Mouse (Mus musculus) CH12.LX (cell line): ENCODE measurements around the gene 5730522E02Rik. TPM values are rescaled to one million over a fixed set of nuclear protein-coding genes. Genes with fewer than 3 reads are reported as not detected.

Experiments
- DNase-seq: peaks from one replicate; pipeline ENCODE4 v3.0.0-alpha.2; 2013; ENCODE audit errors: extremely low read depth
- H3K27ac ChIP-seq: 2 replicates; pipeline ENCODE4 v1.5.1; 2012; ENCODE audit warnings: low read depth, mild to moderate bottlenecking, control low read depth, moderate library complexity; ENCODE audit not compliant: insufficient read depth
- H3K27me3 ChIP-seq: replicated peaks from 2 replicates; pipeline ENCODE3; 2012; ENCODE audit warnings: inconsistent platforms
- H3K36me3 ChIP-seq, 2 experiments: replicated peaks in 1 of 2; 2 replicates each; pipeline versions ENCODE3 to v1.6.1; 2012; ENCODE audit warnings: inconsistent platforms in 1 of 2, low read length in 1 of 2, mild to moderate bottlenecking in 1 of 2, mixed read lengths in 1 of 2, moderate library complexity in 1 of 2; ENCODE audit not compliant: control insufficient read depth in 1 of 2, insufficient read depth in 1 of 2
- H3K4me1 ChIP-seq, 2 experiments: 2 replicates each; pipeline ENCODE4 v1.6.1; 2012; ENCODE audit warnings: inconsistent platforms in 1 of 2, moderate library complexity in 1 of 2; ENCODE audit not compliant: insufficient read depth in 2 of 2, control insufficient read depth in 1 of 2
- H3K4me2 ChIP-seq: 2 replicates; pipeline ENCODE4 v1.6.1; 2012; ENCODE audit warnings: low read depth, mild to moderate bottlenecking, control low read depth; ENCODE audit not compliant: poor library complexity, insufficient read depth, severe bottlenecking
- H3K4me3 ChIP-seq, 3 experiments: fragments of 150-350 bp in 1 of 3; sonication (generic) in 1 of 3; replicated peaks in 1 of 3; 2 replicates each; pipeline versions ENCODE3 to v1.5.1; 2011 to 2012; ENCODE audit warnings: low read depth in 2 of 3, low read length in 2 of 3, mild to moderate bottlenecking in 2 of 3, moderate library complexity in 2 of 3, control low read depth in 1 of 3, improper control_type of control experiment in 1 of 3, inconsistent platforms in 1 of 3, mixed read lengths in 1 of 3; ENCODE audit not compliant: poor library complexity in 1 of 3
- H3K79me2 ChIP-seq: replicated peaks from 2 replicates; pipeline ENCODE4 v1.6.1; 2012; ENCODE audit warnings: mild to moderate bottlenecking, moderate library complexity; ENCODE audit not compliant: control insufficient read depth, poor library complexity, insufficient read depth, severe bottlenecking; ENCODE audit errors: extremely low read depth
- H3K9ac ChIP-seq: 2 replicates; pipeline ENCODE4 v1.6.1; 2012; ENCODE audit warnings: low read depth, mild to moderate bottlenecking, control low read depth, moderate library complexity; ENCODE audit not compliant: insufficient read depth
- H3K9me3 ChIP-seq: replicated peaks from 2 replicates; pipeline ENCODE3; 2012; ENCODE audit warnings: low read length, inconsistent platforms, mixed read lengths
- BHLHE40 ChIP-seq: IDR thresholded peaks from 2 replicates; pipeline ENCODE4 v1.6.1; 2011; ENCODE audit warnings: mild to moderate bottlenecking, low read depth, low read length, improper control_type of control experiment
- CHD1 ChIP-seq: IDR thresholded peaks from 2 replicates; pipeline ENCODE4 v1.6.1; 2012; ENCODE audit warnings: low read depth, low read length, improper control_type of control experiment, inconsistent platforms
- CHD2 ChIP-seq: IDR thresholded peaks from 2 replicates; pipeline ENCODE4 v1.6.1; 2011; ENCODE audit warnings: low read length, improper control_type of control experiment
- CTCF ChIP-seq, 2 experiments: IDR thresholded peaks in 1 of 2; conservative IDR thresholded peaks in 1 of 2; 2 replicates each; pipeline ENCODE4 v1.5.1; 2011 to 2012; ENCODE audit warnings: low read depth in 2 of 2, low read length in 2 of 2, improper control_type of control experiment in 1 of 2, inconsistent platforms in 1 of 2, mild to moderate bottlenecking in 1 of 2, moderate library complexity in 1 of 2
- E2F4 ChIP-seq: IDR thresholded peaks from 2 replicates; pipeline ENCODE4 v1.6.1; 2011; ENCODE audit warnings: low read depth, low read length, improper control_type of control experiment; ENCODE audit not compliant: insufficient replicate concordance
- ELF1 ChIP-seq: IDR thresholded peaks from 2 replicates; pipeline ENCODE4 v1.6.1; 2014; ENCODE audit warnings: low read depth, mild to moderate bottlenecking, inconsistent platforms, low read length, improper control_type of control experiment
- EP300 ChIP-seq: IDR thresholded peaks from 2 replicates; pipeline ENCODE4 v1.6.1; 2011; ENCODE audit warnings: low read length, improper control_type of control experiment
- GABPA ChIP-seq: IDR thresholded peaks from 2 replicates; pipeline ENCODE4 v1.6.1; 2012; ENCODE audit warnings: low read depth, low read length, improper control_type of control experiment, inconsistent platforms; ENCODE audit not compliant: insufficient replicate concordance
- HCFC1 ChIP-seq: IDR thresholded peaks from 2 replicates; pipeline ENCODE4 v1.6.1; 2012; ENCODE audit warnings: low read depth, mild to moderate bottlenecking, inconsistent platforms, low read length, improper control_type of control experiment
- IRF4 ChIP-seq: IDR thresholded peaks from 2 replicates; pipeline ENCODE4 v1.6.1; 2014; ENCODE audit warnings: low read depth, mild to moderate bottlenecking, inconsistent platforms, low read length, improper control_type of control experiment
- JUN ChIP-seq: IDR thresholded peaks from 2 replicates; pipeline ENCODE4 v1.6.1; 2011; ENCODE audit warnings: low read depth, mild to moderate bottlenecking, low read length, improper control_type of control experiment, moderate library complexity; ENCODE audit not compliant: insufficient read depth
- JUND ChIP-seq: conservative IDR thresholded peaks from 2 replicates; pipeline ENCODE4 v1.6.1; 2011; ENCODE audit warnings: low read depth, low read length, improper control_type of control experiment
- KAT2A ChIP-seq: IDR thresholded peaks from 2 replicates; pipeline ENCODE4 v1.6.1; 2012; ENCODE audit warnings: low read length, improper control_type of control experiment, inconsistent platforms; ENCODE audit not compliant: insufficient replicate concordance
- MAFK ChIP-seq: IDR thresholded peaks from 2 replicates; pipeline ENCODE4 v1.6.1; 2011; ENCODE audit warnings: low read length, improper control_type of control experiment; ENCODE audit not compliant: insufficient replicate concordance
- MAZ ChIP-seq: IDR thresholded peaks from 2 replicates; pipeline ENCODE4 v1.6.1; 2012; ENCODE audit warnings: low read depth, mild to moderate bottlenecking, inconsistent platforms, low read length, improper control_type of control experiment, moderate library complexity
- MEF2A ChIP-seq: IDR thresholded peaks from 2 replicates; pipeline ENCODE4 v1.6.1; 2014; ENCODE audit warnings: low read depth, mild to moderate bottlenecking, inconsistent platforms, low read length, improper control_type of control experiment, borderline replicate concordance
- MXI1 ChIP-seq: IDR thresholded peaks from 2 replicates; pipeline ENCODE4 v1.6.1; 2011; ENCODE audit warnings: mild to moderate bottlenecking, low read depth, low read length, improper control_type of control experiment
- NRF1 ChIP-seq: IDR thresholded peaks from 2 replicates; pipeline ENCODE4 v1.6.1; 2014; ENCODE audit warnings: low read depth, mild to moderate bottlenecking, inconsistent platforms, low read length, improper control_type of control experiment, moderate library complexity
- PAX5 ChIP-seq: IDR thresholded peaks from 2 replicates; pipeline ENCODE4 v1.6.1; 2012; ENCODE audit warnings: low read length, inconsistent platforms, mixed read lengths
- POLR2A ChIP-seq: IDR thresholded peaks from 2 replicates; pipeline ENCODE4 v1.6.1; 2011; ENCODE audit warnings: low read depth, mild to moderate bottlenecking, improper control_type of control experiment, low read length
- RAD21 ChIP-seq: IDR thresholded peaks from 2 replicates; pipeline ENCODE4 v1.6.1; 2011; ENCODE audit warnings: low read depth, mild to moderate bottlenecking, low read length, improper control_type of control experiment, moderate library complexity
- RCOR1 ChIP-seq: conservative IDR thresholded peaks from 2 replicates; pipeline ENCODE4 v1.6.1; 2012; ENCODE audit warnings: low read depth, mild to moderate bottlenecking, inconsistent platforms, low read length, improper control_type of control experiment
- SIN3A ChIP-seq: IDR thresholded peaks from 2 replicates; pipeline ENCODE4 v1.6.1; 2012; ENCODE audit warnings: low read length, improper control_type of control experiment, inconsistent platforms
- SMC3 ChIP-seq: IDR thresholded peaks from 2 replicates; pipeline ENCODE4 v1.6.1; 2011; ENCODE audit warnings: low read depth, low read length, improper control_type of control experiment
- TBP ChIP-seq: conservative IDR thresholded peaks from 2 replicates; pipeline ENCODE4 v1.6.1; 2011; ENCODE audit warnings: low read depth, low read length, improper control_type of control experiment
- TCF12 ChIP-seq: IDR thresholded peaks from 2 replicates; pipeline ENCODE4 v1.6.1; 2014; ENCODE audit warnings: low read depth, mild to moderate bottlenecking, inconsistent platforms, low read length, improper control_type of control experiment
- UBTF ChIP-seq: IDR thresholded peaks from 2 replicates; pipeline ENCODE4 v1.6.1; 2012; ENCODE audit warnings: low read depth, mild to moderate bottlenecking, inconsistent platforms, low read length, improper control_type of control experiment, moderate library complexity
- USF1 ChIP-seq: IDR thresholded peaks from 2 replicates; pipeline ENCODE4 v1.6.1; 2014; ENCODE audit warnings: low read depth, mild to moderate bottlenecking, inconsistent platforms, low read length, improper control_type of control experiment
- ZKSCAN1 ChIP-seq: IDR thresholded peaks from 2 replicates; pipeline ENCODE4 v1.6.1; 2012; ENCODE audit warnings: low read depth, inconsistent platforms, low read length, improper control_type of control experiment, borderline replicate concordance
- ZMIZ1 ChIP-seq: IDR thresholded peaks from 2 replicates; pipeline ENCODE4 v1.6.1; 2012; ENCODE audit warnings: low read depth, mild to moderate bottlenecking, inconsistent platforms, low read length, improper control_type of control experiment
- ZNF384 ChIP-seq: IDR thresholded peaks from 2 replicates; pipeline ENCODE4 v1.6.1; 2012; ENCODE audit warnings: low read depth, low read length, improper control_type of control experiment, inconsistent platforms
- dilution Hi-C: fragments of 300-500 bp; cut with MboI; formaldehyde crosslinking; loops from 2 replicates; pipeline ENCODE4 v1.14.3; 2020; ENCODE audit warnings: low sequenced_read_pairs; ENCODE audit not compliant: extremely low pct_unique_long_range_greater_than_20kb, extremely low pct_ligation_motif_present
- in situ Hi-C: fragments of 300-500 bp; cut with MboI; formaldehyde crosslinking; loops from 3 replicates; pipeline ENCODE4 v1.14.3; 2019; ENCODE audit warnings: low sequenced_read_pairs, low pct_ligation_motif_present, low pct_unique_long_range_greater_than_20kb, mixed read lengths
- polyA plus RNA-seq: library from polyadenylated mRNA; unstranded; fragments of >175 nt; gene quantifications from 2 replicates; pipeline ENCODE4 v1.2.1, GENCODE M21; 2012; ENCODE audit warnings: low read depth; ENCODE audit not compliant: insufficient read length
- total RNA-seq, 2 experiments: library from RNA; depleted of rRNA; stranded (reverse); fragments of 300-350 nt in 1 of 2; fragments of >200 nt in 1 of 2; gene quantifications; 2 replicates each; pipeline ENCODE4 v1.2.3; 2012 to 2014

The 5730522E02Rik gene
- total and polyA plus RNA-seq, 3 experiments: not detected

DNA sequence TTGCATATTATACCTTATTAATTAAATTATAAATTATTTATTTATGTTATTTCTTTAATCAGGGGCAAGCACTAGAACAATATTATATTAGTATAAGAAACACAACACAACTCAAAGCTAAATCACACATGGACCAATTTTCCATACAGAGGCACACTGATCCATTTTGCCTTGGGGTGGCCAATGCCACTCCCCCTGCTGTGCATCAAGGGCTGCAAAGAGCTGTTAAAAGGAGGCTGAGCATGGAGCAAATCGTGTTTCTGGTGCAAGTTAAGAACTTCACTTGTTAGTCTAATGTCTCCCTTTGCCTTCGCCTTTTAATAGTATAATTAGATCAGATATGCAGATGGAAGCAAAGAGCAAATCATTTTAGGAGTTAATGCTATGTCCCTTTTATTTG is 147.3 kb downstream of the 5730522E02Rik start:
- TF ChIP-seq MEF2A (no peak), TCF12 (no peak), PAX5 (no peak), E2F4 (no peak), ZMIZ1 (no peak), NRF1 (no peak), CHD2 (no peak), SMC3 (no peak), SIN3A (no peak), EP300 (no peak), GABPA (no peak), JUND (no peak), MAFK (no peak), CTCF (conservative IDR thresholded peaks at IDR 0.05 in 1 of 2, IDR thresholded peaks at IDR 0.05 in 1 of 2; ENCODE audit: low read depth in 2 of 2, low read length in 2 of 2) (no peak), USF1 (no peak), TBP (no peak), MXI1 (no peak), ZKSCAN1 (no peak)
- Histone ChIP-seq H3K27me3 (no peaks in the 10 kb centered on the region), H3K4me1 (no peaks in the 10 kb centered on the region), H3K9ac (no peak overlapping the region), H3K79me2 (no peaks in the 10 kb centered on the region), H3K36me3 (no peaks in the 10 kb centered on the region), H3K9me3 (no peaks in the 10 kb centered on the region), H3K27ac (no peak overlapping the region), H3K4me2 (no peak overlapping the region), H3K4me3 (no peak overlapping the region)
- no peak for DNase-seq
- dilution Hi-C loops (no loop called here), in situ Hi-C loops (no loop called here)

DNA sequence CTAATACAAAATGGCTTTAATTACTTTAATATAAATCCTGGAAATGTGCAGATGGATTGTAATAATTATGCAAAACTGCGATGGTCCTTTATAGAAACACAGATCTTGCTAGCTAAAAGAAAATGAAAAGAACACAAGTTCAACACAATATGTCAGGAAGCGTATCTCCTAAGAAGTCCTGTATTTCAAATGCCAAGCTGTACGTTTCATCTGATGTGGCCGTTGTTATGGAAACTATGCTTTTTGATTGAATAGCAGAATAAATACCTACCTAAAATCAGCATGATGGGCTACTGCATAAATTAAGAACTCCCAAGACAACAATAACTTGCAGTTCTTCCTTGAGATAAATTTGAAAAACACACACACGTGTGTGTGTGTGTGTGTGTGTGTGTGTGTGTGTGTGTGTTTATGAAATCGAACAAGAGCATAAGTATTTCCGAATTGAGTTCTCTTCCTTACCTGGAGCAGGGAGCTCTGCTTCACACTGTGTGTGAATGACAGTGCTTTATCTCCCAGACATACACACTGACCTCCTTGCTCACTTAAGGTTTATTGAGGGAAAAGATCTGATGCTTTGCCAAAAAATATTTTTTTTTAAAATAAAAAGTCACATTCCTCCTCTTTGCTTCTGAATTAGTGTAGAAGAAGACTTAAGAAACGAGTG is 149.0 kb downstream of the 5730522E02Rik start:
- no peaks in the 10 kb centered on the region for H3K4me1 ChIP-seq
- H3K27me3 ChIP-seq: no peaks in the 10 kb centered on the region
- H3K79me2 ChIP-seq: no peaks in the 10 kb centered on the region
- no peaks in the 10 kb centered on the region for H3K9me3 ChIP-seq
- no peak overlapping the region for H3K4me2 ChIP-seq
- dilution Hi-C loops: no loop called here
- TF ChIP-seq BHLHE40 (no peak), CHD2 (no peak), ELF1 (no peak), ZMIZ1 (no peak), ZNF384 (no peak), SIN3A (no peak), KAT2A (no peak), UBTF (no peak), RCOR1 (no peak), TCF12 (no peak), TBP (no peak), SMC3 (no peak), MAZ (no peak), IRF4 (no peak), POLR2A (no peak), JUN (no peak), RAD21 (no peak), CHD1 (no peak), HCFC1 (no peak)
- TF ChIP-seq, all 38 proteins: peak for 0
- Histone ChIP-seq H3K9ac (no peak overlapping the region), H3K4me3 (no peak overlapping the region), H3K27ac (no peak overlapping the region), H3K36me3 (no peaks in the 10 kb centered on the region)
- in situ Hi-C loops: no loop called here
- DNase-seq: no peak
